Mouse (Mus musculus): ENCODE measurements around the gene Sema4a. TPM values are rescaled to one million over a fixed set of nuclear protein-coding genes. Genes with fewer than 3 reads are reported as not detected.

Gene Sema4a
- polyA plus RNA-seq, 1 experiment from 2014 or later: 21.8 TPM

GRCm38 (mm10) chr3:88467116-88467824 is 6.3 kb upstream of the Sema4a start:
- Histone ChIP-seq H3K9ac (no peak overlapping the region), H3K9me3 (0 out of 2 replicates have a peak, but pooled peaks cover 6% of the 10 kb centered on the region), H3K4me3 (no peak overlapping the region), H3K36me3 (no peaks in the 10 kb centered on the region), H3K4me1 (replicated peaks) (no peaks in the 10 kb centered on the region), H3K4me2 (no peak overlapping the region), H3K27ac (replicated peaks) (no peak overlapping the region), H3K27me3 (0 out of 2 replicates have a peak, but pooled peaks cover 11% of the 10 kb centered on the region)
- 29% methylated on average over 16 of the region's 16 CpGs for WGBS
- peak; percentile 90 for ATAC-seq (ENCODE audit: low read depth)

- WGBS: 87% methylated on average over 2 of the region's 2 CpGs
- 0 out of 2 replicates have a peak, but pooled peaks cover 11% of the 10 kb centered on the region for H3K27me3 ChIP-seq
- H3K4me2 ChIP-seq: no peak overlapping the region
- H3K36me3 ChIP-seq: no peaks in the 10 kb centered on the region
- H3K9me3 ChIP-seq: 0 out of 2 replicates have a peak, but pooled peaks cover 6% of the 10 kb centered on the region
- ATAC-seq (ENCODE audit: low read depth): no peak
- 0 out of 2 replicates have a peak, but pooled peaks cover 6% of the 10 kb centered on the region for H3K4me1 ChIP-seq (replicated peaks)
- H3K4me3 ChIP-seq: no peak overlapping the region
- H3K27ac ChIP-seq (replicated peaks): no peak overlapping the region
- no peak overlapping the region for H3K9ac ChIP-seq
Observed at GRCm38 (mm10) chr3:88465127-88465526, 4.1 kb upstream of the Sema4a start.

DNA sequence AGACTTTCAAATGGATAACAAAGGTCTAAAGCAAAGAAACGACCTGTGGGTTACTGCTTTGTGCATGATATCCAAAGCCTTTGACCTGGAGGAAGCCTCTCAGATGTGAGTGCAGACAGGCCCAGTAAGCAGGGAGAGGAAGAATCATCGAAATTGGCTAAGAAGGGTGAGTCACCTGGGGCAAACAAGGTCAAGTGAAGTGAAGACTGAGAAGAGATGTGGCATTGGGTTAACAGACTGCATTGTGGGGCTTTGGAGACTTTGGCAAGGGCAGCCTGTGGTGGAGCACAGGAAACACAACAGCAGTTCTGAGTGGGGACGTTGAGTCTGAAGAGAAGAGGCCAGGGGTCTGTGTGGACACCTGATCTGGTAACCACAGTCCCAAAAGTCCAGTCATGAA is 3.4 kb upstream of the Sema4a start:
- 57% methylated on average over 3 of the region's 3 CpGs for WGBS
- no peak for ATAC-seq (ENCODE audit: low read depth)
- Histone ChIP-seq H3K27me3 (0 out of 2 replicates have a peak, but pooled peaks cover 11% of the 10 kb centered on the region), H3K27ac (replicated peaks) (no peak overlapping the region), H3K4me2 (no peak overlapping the region), H3K9me3 (no peaks in the 10 kb centered on the region), H3K4me3 (no peak overlapping the region), H3K9ac (no peak overlapping the region), H3K36me3 (no peaks in the 10 kb centered on the region), H3K4me1 (replicated peaks) (0 out of 2 replicates have a peak, but pooled peaks cover 6% of the 10 kb centered on the region)

GRCm38 (mm10) chr3:88460029-88460428 is 953 bp downstream of the Sema4a start:
- Histone ChIP-seq H3K9me3 (no peaks in the 10 kb centered on the region), H3K9ac (no peak overlapping the region), H3K27ac (replicated peaks) (no peak overlapping the region; the same call in 1 of the 2 replicates), H3K36me3 (no peaks in the 10 kb centered on the region), H3K4me1 (replicated peaks) (peaks cover 42% of the 10 kb centered on the region), H3K4me3 (no peak overlapping the region), H3K4me2 (no peak overlapping the region), H3K27me3 (no peaks in the 10 kb centered on the region)
- ATAC-seq (ENCODE audit: low read depth): no peak
- 87% methylated on average over 5 of the region's 5 CpGs for WGBS

GRCm38 (mm10) chr3:88458778-88459219 is 2.2 kb downstream of the Sema4a start:
- WGBS: under 1% methylated on average over 14 of the region's 14 CpGs
- no peaks in the 10 kb centered on the region for H3K9me3 ChIP-seq
- H3K4me2 ChIP-seq: peak overlapping the region; percentile 72
- no peaks in the 10 kb centered on the region for H3K36me3 ChIP-seq
- H3K27me3 ChIP-seq: no peaks in the 10 kb centered on the region
- peak; percentile 86 for ATAC-seq (ENCODE audit: low read depth)
- peak overlapping the region; percentile 86 for H3K27ac ChIP-seq (replicated peaks)
- H3K9ac ChIP-seq: peak overlapping the region; percentile 75
- peaks cover 43% of the 10 kb centered on the region for H3K4me1 ChIP-seq (replicated peaks)
- peak overlapping the region; percentile 47 for H3K4me3 ChIP-seq

DNA sequence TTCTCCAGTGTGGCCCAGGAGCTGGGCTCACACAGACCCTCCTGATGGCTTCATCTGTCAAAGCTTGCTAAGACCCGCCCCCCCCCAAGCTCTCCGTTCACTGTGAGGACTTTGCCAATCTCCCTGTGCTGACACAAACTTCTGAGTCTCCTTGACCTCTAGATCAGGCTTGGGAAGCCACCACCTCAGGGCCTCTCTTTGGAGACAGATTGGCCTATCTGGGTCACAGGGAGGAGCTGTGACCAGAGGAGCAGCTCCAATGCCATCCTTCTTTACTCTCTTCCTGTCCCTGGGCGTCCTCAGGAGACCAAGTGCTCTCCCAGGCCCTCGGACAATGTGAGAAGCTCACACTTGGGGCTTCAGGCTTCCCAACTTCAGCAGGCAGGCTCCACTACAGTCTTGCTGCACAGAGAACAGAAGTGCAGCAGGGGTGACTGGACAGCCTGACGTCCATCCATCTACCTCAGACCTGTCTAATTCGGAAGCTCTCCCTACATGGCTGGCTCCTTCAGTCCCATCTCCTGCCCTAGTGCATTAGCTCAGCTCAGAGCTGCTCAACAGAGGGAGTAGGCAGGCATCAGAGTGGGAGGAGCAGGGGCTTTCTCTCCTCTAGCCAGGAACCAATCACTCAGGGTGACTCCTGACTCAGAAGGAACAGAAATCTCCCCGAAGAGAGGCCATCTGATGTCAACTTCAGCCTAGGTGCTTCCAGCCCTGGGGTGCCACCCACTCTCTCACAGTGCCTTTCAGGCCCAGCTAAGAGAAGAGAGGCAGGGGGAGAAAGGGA is 4.0 kb downstream of the Sema4a start:
- peak overlapping the region; percentile 13; the same call in 1 of the 2 replicates for H3K27ac ChIP-seq (replicated peaks)
- no peak for ATAC-seq (ENCODE audit: low read depth)
- peak overlapping the region; percentile 75 for H3K9ac ChIP-seq
- H3K4me1 ChIP-seq (replicated peaks): peaks cover 43% of the 10 kb centered on the region
- peak overlapping the region; percentile 72 for H3K4me2 ChIP-seq
- peaks cover 2% of the 10 kb centered on the region; the same call in 1 of the 2 replicates for H3K27me3 ChIP-seq
- 71% methylated on average over 7 of the region's 7 CpGs for WGBS
- no peaks in the 10 kb centered on the region for H3K9me3 ChIP-seq
- peaks cover 12% of the 10 kb centered on the region for H3K36me3 ChIP-seq
- H3K4me3 ChIP-seq: peak overlapping the region; percentile 47

DNA sequence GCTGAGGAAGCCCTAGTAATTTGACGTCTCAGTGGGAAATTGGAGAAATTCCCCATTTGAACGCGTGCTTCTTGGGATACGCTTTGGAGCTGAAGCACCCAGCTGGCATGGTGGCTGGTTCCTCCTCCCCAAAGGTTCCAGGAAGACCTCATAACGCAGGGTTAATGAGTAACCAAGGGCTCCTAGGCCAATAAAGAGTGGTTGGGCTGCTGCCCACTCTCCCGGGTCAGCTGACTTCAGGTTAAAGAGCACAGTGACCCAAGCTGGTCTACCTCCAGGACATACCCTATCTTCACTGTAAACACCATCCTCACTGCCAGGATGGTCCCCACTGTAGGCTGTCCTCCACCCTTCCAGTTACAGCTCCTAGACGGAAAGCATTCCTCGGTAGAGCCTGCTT is 4.7 kb downstream of the Sema4a start:
- Histone ChIP-seq H3K9ac (no peak overlapping the region), H3K27ac (replicated peaks) (no peak overlapping the region), H3K4me1 (replicated peaks) (peaks cover 42% of the 10 kb centered on the region), H3K4me2 (0 out of 2 replicates have a peak overlapping the region, but pooled peaks have one; percentile 72), H3K4me3 (no peak overlapping the region), H3K36me3 (peaks cover 18% of the 10 kb centered on the region), H3K9me3 (no peaks in the 10 kb centered on the region), H3K27me3 (peaks cover 8% of the 10 kb centered on the region; the same call in 1 of the 2 replicates)
- ATAC-seq (ENCODE audit: low read depth): no peak
- WGBS: 79% methylated on average over 8 of the region's 8 CpGs

DNA sequence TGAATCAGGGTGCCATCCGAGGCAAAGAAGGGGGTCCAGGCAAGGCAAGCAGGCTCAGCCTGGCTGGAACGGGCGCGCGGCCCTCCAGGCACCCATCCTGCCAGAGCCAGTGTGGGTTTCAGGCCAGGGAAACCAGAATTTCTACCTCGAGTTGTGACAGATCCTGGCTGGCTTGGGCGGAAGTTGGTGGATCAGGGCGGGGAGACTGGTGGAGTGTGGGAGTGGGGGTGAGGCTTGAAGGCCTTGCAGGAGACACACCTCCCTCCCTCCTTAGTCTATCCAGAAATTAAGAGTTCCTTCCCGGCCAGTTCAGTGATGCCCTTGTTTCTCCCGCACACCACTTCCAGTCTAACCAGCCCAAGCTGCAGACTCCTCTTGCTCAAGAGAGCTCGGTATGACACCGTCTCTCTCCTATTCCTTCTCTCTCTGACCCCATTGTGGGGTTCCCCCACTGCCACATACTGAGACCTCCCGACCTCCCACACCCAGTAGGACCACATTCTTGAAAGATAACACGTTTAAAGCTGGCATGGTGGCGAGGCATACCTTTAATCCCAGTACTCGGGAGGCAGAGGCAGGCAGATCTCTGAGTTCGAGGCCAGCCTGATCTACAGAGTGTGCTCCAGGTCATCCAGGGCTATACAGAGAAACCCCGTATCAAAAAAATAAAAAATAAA is 5.3 kb downstream of the Sema4a start:
- no peak overlapping the region for H3K27ac ChIP-seq (replicated peaks)
- H3K4me2 ChIP-seq: no peak overlapping the region
- no peak overlapping the region for H3K4me3 ChIP-seq
- peaks cover 37% of the 10 kb centered on the region for H3K4me1 ChIP-seq (replicated peaks)
- H3K9ac ChIP-seq: peak overlapping the region; percentile 50; the same call in 1 of the 2 replicates
- peaks cover 13% of the 10 kb centered on the region; the same call in 1 of the 2 replicates for H3K27me3 ChIP-seq
- H3K9me3 ChIP-seq: no peaks in the 10 kb centered on the region
- 86% methylated on average over 18 of the region's 18 CpGs for WGBS
- no peak for ATAC-seq (ENCODE audit: low read depth)
- peaks cover 24% of the 10 kb centered on the region for H3K36me3 ChIP-seq

DNA sequence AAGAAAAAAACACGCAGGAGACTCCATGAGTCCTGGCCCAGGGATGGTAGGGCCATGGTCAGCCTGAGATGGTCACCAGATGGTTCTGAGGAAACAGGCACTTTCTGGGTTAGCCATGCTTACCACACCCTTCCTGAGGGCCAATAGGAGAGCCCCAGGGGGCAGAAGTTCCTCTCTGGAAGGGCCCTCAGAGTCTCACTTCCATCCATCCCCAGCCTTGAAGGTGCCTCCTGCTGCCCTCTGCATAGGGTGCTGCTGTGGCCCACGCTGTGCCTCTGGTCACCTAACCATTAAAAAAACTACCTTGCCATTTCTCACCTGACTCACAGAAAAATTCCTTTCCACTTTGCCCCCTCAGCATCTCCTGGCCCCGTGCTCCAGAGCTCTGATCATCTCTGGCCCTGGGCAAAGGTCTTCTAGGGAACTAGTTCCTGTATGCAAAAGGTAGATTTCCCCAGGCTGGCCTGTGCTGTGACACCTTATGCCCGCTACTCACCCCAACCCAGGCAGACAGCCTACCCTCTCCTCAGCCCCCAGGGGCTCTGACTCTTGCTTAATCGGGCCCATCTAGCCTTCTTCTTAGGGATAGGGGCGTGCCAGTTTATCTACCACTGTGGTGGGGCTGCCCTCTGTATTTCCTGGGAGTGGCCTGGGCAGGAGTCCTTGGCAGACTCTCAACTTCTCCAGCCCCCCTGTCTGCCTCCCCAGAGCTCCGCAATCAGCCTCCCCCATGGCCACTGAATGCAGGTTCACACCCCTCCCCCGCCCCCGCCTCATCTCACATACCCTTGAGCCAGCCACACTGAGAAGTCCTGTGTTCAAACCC is 6.0 kb downstream of the Sema4a start:
- WGBS: 56% methylated on average over 9 of the region's 9 CpGs
- no peaks in the 10 kb centered on the region for H3K9me3 ChIP-seq
- peak overlapping the region; percentile 50; the same call in 1 of the 2 replicates for H3K9ac ChIP-seq
- H3K27ac ChIP-seq (replicated peaks): no peak overlapping the region
- H3K36me3 ChIP-seq: peaks cover 31% of the 10 kb centered on the region
- H3K4me2 ChIP-seq: no peak overlapping the region
- H3K4me1 ChIP-seq (replicated peaks): peaks cover 39% of the 10 kb centered on the region
- peaks cover 20% of the 10 kb centered on the region for H3K27me3 ChIP-seq
- no peak for ATAC-seq (ENCODE audit: low read depth)
- H3K4me3 ChIP-seq: no peak overlapping the region

DNA sequence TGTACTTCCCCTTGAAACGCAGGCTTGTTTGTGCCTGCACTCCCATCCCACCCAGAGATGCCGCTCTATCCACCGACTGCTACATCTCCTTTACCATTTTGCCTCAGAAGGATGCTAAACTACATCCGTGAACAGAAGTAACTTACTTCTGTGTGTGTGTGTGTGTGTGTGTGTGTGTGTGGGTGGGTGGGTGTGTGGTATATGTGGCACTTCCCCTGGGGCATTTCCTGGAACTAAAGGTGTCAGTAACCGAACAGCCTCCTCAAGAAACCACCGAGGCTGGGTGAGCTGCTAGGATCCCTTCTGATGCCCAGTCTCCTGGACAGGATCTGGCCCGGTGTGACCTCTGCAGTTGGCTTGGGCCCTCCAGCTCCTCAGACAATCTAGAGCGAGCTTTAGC is 7.0 kb downstream of the Sema4a start:
- Histone ChIP-seq H3K27me3 (peaks cover 28% of the 10 kb centered on the region), H3K9me3 (no peaks in the 10 kb centered on the region), H3K4me2 (no peak overlapping the region), H3K4me3 (no peak overlapping the region), H3K27ac (replicated peaks) (no peak overlapping the region), H3K36me3 (peaks cover 41% of the 10 kb centered on the region), H3K4me1 (replicated peaks) (peaks cover 44% of the 10 kb centered on the region), H3K9ac (no peak overlapping the region)
- ATAC-seq (ENCODE audit: low read depth): no peak
- WGBS: 75% methylated on average over 8 of the region's 8 CpGs

DNA sequence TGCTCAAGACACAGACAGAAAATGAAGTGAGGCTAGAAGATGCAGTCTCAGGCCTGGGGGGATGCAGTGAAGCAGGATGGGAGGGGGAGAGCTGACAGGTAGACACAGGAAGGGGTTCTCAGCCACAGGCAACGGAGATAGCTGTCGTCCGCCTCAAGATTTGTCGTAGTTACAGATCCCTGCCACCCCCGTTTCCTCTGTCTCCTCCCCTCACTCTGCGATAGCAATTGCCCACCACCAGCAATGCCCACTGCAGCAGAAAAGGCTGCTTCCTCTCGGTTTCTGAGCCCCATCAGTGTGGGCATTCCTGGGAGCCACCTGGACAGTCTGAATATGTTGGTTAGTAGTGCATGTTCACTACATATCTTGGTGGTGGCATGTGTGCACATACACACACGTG is 7.6 kb downstream of the Sema4a start:
- Histone ChIP-seq H3K27ac (replicated peaks) (no peak overlapping the region), H3K27me3 (peaks cover 31% of the 10 kb centered on the region), H3K4me2 (no peak overlapping the region), H3K9me3 (no peaks in the 10 kb centered on the region), H3K9ac (0 out of 2 replicates have a peak overlapping the region, but pooled peaks have one; percentile 17), H3K4me1 (replicated peaks) (peaks cover 39% of the 10 kb centered on the region), H3K4me3 (no peak overlapping the region), H3K36me3 (peaks cover 45% of the 10 kb centered on the region)
- no peak for ATAC-seq (ENCODE audit: low read depth)
- 47% methylated on average over 8 of the region's 8 CpGs for WGBS

Measured in neural tube, embryonic 13.5 days (tissue).